Mouse (Mus musculus): ENCODE measurements around the gene Glra3.

Glra3 gene

GRCm38 (mm10) chr8:55939870-55940525 is at the start of gene Glra3:
Gene Glra3, plus strand, starts transcription at chr8:55940460.
- peak; percentile 27 to 63 for DNase-seq (ENCODE audit: low spot score in 2 of 2)

GRCm38 (mm10) chr8:55906848-55907247 is 33.4 kb upstream of the Glra3 start, which contains the start of gene Adam29:
Gene Adam29, minus strand, starts transcription at chr8:55906948.
- no peak for DNase-seq (ENCODE audit: low spot score in 2 of 2)

- peak in 1 of 2 experiments; percentile 12 for DNase-seq (ENCODE audit: low spot score in 2 of 2)
Observed at GRCm38 (mm10) chr8:55940526-55940880, 243 bp downstream of the Glra3 start.

- no peak for DNase-seq (ENCODE audit: low spot score in 2 of 2)
Observed at GRCm38 (mm10) chr8:55964759-55965320, 24.6 kb downstream of the Glra3 start.

GRCm38 (mm10) chr8:55997859-55998258 is 57.6 kb downstream of the Glra3 start:
- DNase-seq (ENCODE audit: low spot score in 2 of 2), result no peak

- DNase-seq (ENCODE audit: low spot score in 2 of 2), result no peak
Observed at GRCm38 (mm10) chr8:56054324-56054723, 114.1 kb downstream of the Glra3 start.

- DNase-seq (ENCODE audit: low spot score in 2 of 2), result peak in 1 of 2 experiments; percentile 32
Observed at GRCm38 (mm10) chr8:56063081-56063480, 122.8 kb downstream of the Glra3 start.

GRCm38 (mm10) chr8:56070486-56071254 is 130.4 kb downstream of the Glra3 start:
- DNase-seq (ENCODE audit: low spot score in 2 of 2), result no peak

GRCm38 (mm10) chr8:56083654-56084053 is 143.4 kb downstream of the Glra3 start:
- DNase-seq (ENCODE audit: low spot score in 2 of 2), result no peak

- no peak for DNase-seq (ENCODE audit: low spot score in 2 of 2)
Observed at GRCm38 (mm10) chr8:56094385-56094784, 154.1 kb downstream of the Glra3 start.

GRCm38 (mm10) chr8:56110296-56110695 is 170.0 kb downstream of the Glra3 start:
- no peak for DNase-seq (ENCODE audit: low spot score in 2 of 2)

GRCm38 (mm10) chr8:56129357-56129756 is 189.1 kb downstream of the Glra3 start:
- DNase-seq (ENCODE audit: low spot score in 2 of 2), result no peak

GRCm38 (mm10) chr8:56150697-56151096 is 210.4 kb downstream of the Glra3 start:
- no peak for DNase-seq (ENCODE audit: low spot score in 2 of 2)

- DNase-seq (ENCODE audit: low spot score in 2 of 2), result no peak
Observed at GRCm38 (mm10) chr8:56151574-56151973, 211.3 kb downstream of the Glra3 start.

- no peak for DNase-seq (ENCODE audit: low spot score in 2 of 2)
Observed at GRCm38 (mm10) chr8:56158966-56159365, 218.7 kb downstream of the Glra3 start.

Measured in cerebellum, postnatal 4 days (tissue).